In genomic region chr5:115488841-115489698, GRCm38 (mm10) we compare ENCODE assay signal across 8 mouse cellular contexts. TPM values are rescaled to one million over a fixed set of nuclear protein-coding genes. Genes with fewer than 3 reads are reported as not detected.
A peak's percentile ranks its signal among the peaks of the same experiment; 100 is the strongest.
DNase-seq lines count a peak whose midpoint lies in the region; ATAC-seq and TF ChIP-seq lines count a peak whose summit lies in the region.

No protein-coding gene starts in this region.

- intact Hi-C loops in heart, adult 2 months (cut with DNase I): loop anchor here (10.0 kb wide), 2 partner anchors 146 to 214 kb away; partner anchors contain the start of genes Coq5, Rab35 and Rnf10

- no peaks in the 10 kb centered on the region for H3K36me3 ChIP-seq in embryonic facial prominence, embryonic 11.5 days (replicated peaks; ENCODE audit: control insufficient read depth, insufficient read depth, low read depth, low read length)
- H3K36me3 ChIP-seq in heart, adult 2 months (ENCODE audit: control insufficient read depth, insufficient read depth, low read length): no peaks in the 10 kb centered on the region
- H3K36me3 ChIP-seq in kidney, adult 2 months (ENCODE audit: control insufficient read depth, insufficient read depth, low read length): no peaks in the 10 kb centered on the region
- H3K36me3 ChIP-seq in limb, embryonic 13.5 days: no peaks in the 10 kb centered on the region
- no peaks in the 10 kb centered on the region for H3K36me3 ChIP-seq in midbrain, postnatal 0 days (ENCODE audit: insufficient read depth, low read length)

- TF ChIP-seq POLR2A in heart, adult 2 months (IDR thresholded peaks at IDR 0.05; ENCODE audit: insufficient read depth, low read depth, low read length): peak; percentile 99
- peak; percentile 94 for TF ChIP-seq POLR2A in kidney, adult 2 months (IDR thresholded peaks at IDR 0.05; ENCODE audit: low read depth, low read length)

- H3K9ac ChIP-seq in embryonic facial prominence, embryonic 11.5 days (replicated peaks; ENCODE audit: low read length): peak overlapping the region; percentile 44
- peak overlapping the region; percentile 100 for H3K9ac ChIP-seq in heart, adult 2 months (ENCODE audit: low read depth, low read length)
- H3K9ac ChIP-seq in limb, embryonic 13.5 days: peak overlapping the region; percentile 83
- peak overlapping the region; percentile 89 for H3K9ac ChIP-seq in midbrain, postnatal 0 days (replicated peaks; ENCODE audit: low read length, poor library complexity, severe bottlenecking)

- H3K79me2 ChIP-seq in heart, adult 2 months (replicated peaks; ENCODE audit: control insufficient read depth, insufficient read depth, low read length): no peaks in the 10 kb centered on the region

- no peaks in the 10 kb centered on the region for H3K9me3 ChIP-seq in embryonic facial prominence, embryonic 11.5 days (replicated peaks; ENCODE audit: control insufficient read depth, low read length)
- no peaks in the 10 kb centered on the region for H3K9me3 ChIP-seq in limb, embryonic 13.5 days
- H3K9me3 ChIP-seq in midbrain, postnatal 0 days (ENCODE audit: low read length): no peaks in the 10 kb centered on the region

- no peaks in the 10 kb centered on the region for H3K27me3 ChIP-seq in embryonic facial prominence, embryonic 11.5 days (ENCODE audit: control insufficient read depth, insufficient read depth, low read length)
- H3K27me3 ChIP-seq in heart, adult 2 months (ENCODE audit: control insufficient read depth, insufficient read depth, low read length): no peaks in the 10 kb centered on the region
- H3K27me3 ChIP-seq in kidney, adult 2 months (replicated peaks; ENCODE audit: control insufficient read depth, insufficient read depth, low read length): no peaks in the 10 kb centered on the region
- H3K27me3 ChIP-seq in limb, embryonic 13.5 days: no peaks in the 10 kb centered on the region
- H3K27me3 ChIP-seq in midbrain, postnatal 0 days (ENCODE audit: insufficient read depth, low read length): no peaks in the 10 kb centered on the region

- H3K4me3 ChIP-seq in embryonic facial prominence, embryonic 11.5 days (ENCODE audit: low read depth, low read length): peak overlapping the region; percentile 17
- H3K4me3 ChIP-seq in heart, adult 2 months: peak overlapping the region; percentile 53
- peak overlapping the region; percentile 65 for H3K4me3 ChIP-seq in kidney, adult 2 months (ENCODE audit: insufficient read depth, low read depth, low read length)
- peak overlapping the region; percentile 39 for H3K4me3 ChIP-seq in limb, embryonic 13.5 days
- peak overlapping the region; percentile 40 for H3K4me3 ChIP-seq in midbrain, postnatal 0 days (ENCODE audit: low read depth, low read length)

- peak; percentile 74 for ATAC-seq in embryonic facial prominence, embryonic 11.5 days (replicated peaks; ENCODE audit: insufficient number of reproducible peaks, low FRiP score, low TSS enrichment, low read depth)
- peak; percentile 62 for ATAC-seq in limb, embryonic 13.5 days (ENCODE audit: low FRiP score, low read depth)
- peak; percentile 80 for ATAC-seq in midbrain, postnatal 0 days (ENCODE audit: low FRiP score)

- no peak for TF ChIP-seq CTCF in heart, adult 2 months (IDR thresholded peaks at IDR 0.05)
- TF ChIP-seq CTCF in kidney, adult 2 months (conservative IDR thresholded peaks at IDR 0.05; ENCODE audit: insufficient read depth, insufficient read length, low read depth, low read length): no peak
- no peak for TF ChIP-seq CTCF in midbrain, postnatal 0 days (IDR thresholded peaks at IDR 0.05)

- under 1% methylated on average over 37 of the region's 39 CpGs for WGBS in embryonic facial prominence, embryonic 11.5 days
- under 1% methylated on average over 38 of the region's 39 CpGs for WGBS in heart, adult 2 months
- WGBS in kidney, adult 2 months: under 1% methylated on average over 38 of the region's 39 CpGs
- WGBS in limb, embryonic 13.5 days: under 1% methylated on average over 39 of the region's 39 CpGs
- WGBS in midbrain, postnatal 0 days: under 1% methylated on average over 39 of the region's 39 CpGs

- peak overlapping the region; percentile 42 for H3K4me2 ChIP-seq in embryonic facial prominence, embryonic 11.5 days (ENCODE audit: low read depth, low read length)
- H3K4me2 ChIP-seq in limb, embryonic 13.5 days (replicated peaks): peak overlapping the region; percentile 65
- H3K4me2 ChIP-seq in midbrain, postnatal 0 days (ENCODE audit: low read depth, low read length, poor library complexity, severe bottlenecking): peak overlapping the region; percentile 65

- TF ChIP-seq EP300 in heart, adult 2 months (IDR thresholded peaks at IDR 0.05; ENCODE audit: insufficient read depth, low read depth, low read length): peak; percentile 74; the same call in 1 of the 2 replicates

- peak; percentile 69 to 71 for DNase-seq in urinary bladder, adult 18-20 months (ENCODE audit: low spot score in 2 of 2)
- no peak for DNase-seq in urinary bladder, postnatal 10 days (ENCODE audit: low spot score)
- peak; percentile 93 for DNase-seq in embryonic facial prominence, embryonic 11.5 days (ENCODE audit: low spot score)
- peak; percentile 88 to 90 for DNase-seq in heart, adult 2 months
- peak; percentile 89 for DNase-seq in kidney, adult 2 months
- peak; percentile 92 for DNase-seq in midbrain, postnatal 0 days (ENCODE audit: low spot score)
- DNase-seq in spleen, postnatal 36 days (ENCODE audit: low spot score in 2 of 2): peak; percentile 80 to 85

- peak overlapping the region; percentile 99 for H3K27ac ChIP-seq in embryonic facial prominence, embryonic 11.5 days (replicated peaks; ENCODE audit: low read depth, low read length)
- H3K27ac ChIP-seq in heart, adult 2 months: peak overlapping the region; percentile 100
- H3K27ac ChIP-seq in kidney, adult 2 months (ENCODE audit: insufficient read depth, low read depth, low read length): peak overlapping the region; percentile 100
- peak overlapping the region; percentile 100 for H3K27ac ChIP-seq in limb, embryonic 13.5 days
- peak overlapping the region; percentile 100 for H3K27ac ChIP-seq in midbrain, postnatal 0 days (ENCODE audit: low read depth, low read length)

- peaks cover 5% of the 10 kb centered on the region; the same call in 1 of the 2 replicates for H3K4me1 ChIP-seq in embryonic facial prominence, embryonic 11.5 days (ENCODE audit: control insufficient read depth, insufficient read depth, low read length)
- peaks cover 4% of the 10 kb centered on the region for H3K4me1 ChIP-seq in heart, adult 2 months (ENCODE audit: control insufficient read depth, insufficient read depth, low read length)
- peaks cover 11% of the 10 kb centered on the region; the same call in 1 of the 2 replicates for H3K4me1 ChIP-seq in kidney, adult 2 months (ENCODE audit: control insufficient read depth, insufficient read depth, low read length)
- peaks cover 40% of the 10 kb centered on the region for H3K4me1 ChIP-seq in limb, embryonic 13.5 days
- peaks cover 6% of the 10 kb centered on the region; the same call in 1 of the 2 replicates for H3K4me1 ChIP-seq in midbrain, postnatal 0 days (ENCODE audit: insufficient read depth, low read length)

RNA-seq across cellular contexts. Expression of gene Sirt4, which starts 4.5 kb away (rescaled TPM):
- 12.7 and 17.2 TPM in 2 replicates for polyA plus RNA-seq in embryonic facial prominence, embryonic 11.5 days (2014; fragmentation: Nextera tagmentation; extraction: Ambion mirVana)
- 10 to 100 TPM; 15.3 to 18.8 TPM for total RNA-seq in heart, adult 2 months (2021)
- 25.1 and 31.3 TPM in 2 replicates for polyA plus RNA-seq in heart, adult 2 months (2012; rRNA removed)
- 34.0 and 49.3 TPM in 2 replicates for polyA plus RNA-seq in kidney, adult 2 months (2012; rRNA removed)
- polyA plus RNA-seq in limb, embryonic 13.5 days (2015; fragmentation: Nextera tagmentation; extraction: Ambion mirVana): 25.8 and 27.5 TPM in 2 replicates
- total RNA-seq in midbrain, postnatal 0 days (2014; rRNA removed): 19.5 and 25.6 TPM in 2 replicates
- 22.4 and 27.0 TPM in 2 replicates for polyA plus RNA-seq in midbrain, postnatal 0 days (2015; fragmentation: Nextera tagmentation; extraction: Ambion mirVana)

RNA-seq across cellular contexts. Expression of gene Pxn, which starts 17.4 kb away (rescaled TPM):
- 12.9 and 13.8 TPM in 2 replicates for polyA plus RNA-seq in embryonic facial prominence, embryonic 11.5 days (2014; fragmentation: Nextera tagmentation; extraction: Ambion mirVana)
- 10 to 100 TPM; 35.9 to 37.1 TPM for total RNA-seq in heart, adult 2 months (2021)
- 51.9 and 56.5 TPM in 2 replicates for polyA plus RNA-seq in heart, adult 2 months (2012; rRNA removed)
- 101 and 122 TPM in 2 replicates for polyA plus RNA-seq in kidney, adult 2 months (2012; rRNA removed)
- polyA plus RNA-seq in limb, embryonic 13.5 days (2015; fragmentation: Nextera tagmentation; extraction: Ambion mirVana): 46.9 and 54.0 TPM in 2 replicates
- 34.6 and 39.4 TPM in 2 replicates for total RNA-seq in midbrain, postnatal 0 days (2014; rRNA removed)
- 15.3 and 15.9 TPM in 2 replicates for polyA plus RNA-seq in midbrain, postnatal 0 days (2015; fragmentation: Nextera tagmentation; extraction: Ambion mirVana)

RNA-seq across cellular contexts. Expression of gene Pla2g1b, which starts 23.0 kb away (rescaled TPM):
- polyA plus RNA-seq in embryonic facial prominence, embryonic 11.5 days (2014; fragmentation: Nextera tagmentation; extraction: Ambion mirVana): not detected in 2 replicates
- total RNA-seq in heart, adult 2 months (2021): not detected
- polyA plus RNA-seq in heart, adult 2 months (2012; rRNA removed): not detected in 2 replicates
- 0.74 TPM in 1 of 2 replicates, not detected in the other for polyA plus RNA-seq in kidney, adult 2 months (2012; rRNA removed)
- not detected in 2 replicates for polyA plus RNA-seq in limb, embryonic 13.5 days (2015; fragmentation: Nextera tagmentation; extraction: Ambion mirVana)
- not detected in 2 replicates for total RNA-seq in midbrain, postnatal 0 days (2014; rRNA removed)
- not detected in 2 replicates for polyA plus RNA-seq in midbrain, postnatal 0 days (2015; fragmentation: Nextera tagmentation; extraction: Ambion mirVana)

RNA-seq across cellular contexts. Expression of gene Msi1, which starts 59.7 kb away (rescaled TPM):
- polyA plus RNA-seq in embryonic facial prominence, embryonic 11.5 days (2014; fragmentation: Nextera tagmentation; extraction: Ambion mirVana): 52.4 and 53.9 TPM in 2 replicates
- under 1 TPM; 0.55 to 0.99 TPM for total RNA-seq in heart, adult 2 months (2021)
- 0.61 and 0.64 TPM in 2 replicates for polyA plus RNA-seq in heart, adult 2 months (2012; rRNA removed)
- 2.0 and 2.5 TPM in 2 replicates for polyA plus RNA-seq in kidney, adult 2 months (2012; rRNA removed)
- 18.2 and 18.4 TPM in 2 replicates for polyA plus RNA-seq in limb, embryonic 13.5 days (2015; fragmentation: Nextera tagmentation; extraction: Ambion mirVana)
- total RNA-seq in midbrain, postnatal 0 days (2014; rRNA removed): 72.5 and 82.9 TPM in 2 replicates
- 41.1 and 52.1 TPM in 2 replicates for polyA plus RNA-seq in midbrain, postnatal 0 days (2015; fragmentation: Nextera tagmentation; extraction: Ambion mirVana)

Comparison
In these comparisons a context has a peak if more than half of its experiments do, and no peak if none do; other contexts are left out.
1. H3K9ac ChIP-seq: peak in every context shown above with its lines; median percentile 100 in heart, adult 2 months; 89 in midbrain, postnatal 0 days; 83 in limb, embryonic 13.5 days; 44 in embryonic facial prominence, embryonic 11.5 days.